Comparison of ENCODE assay signal across 8 mouse cellular contexts in the genomic region with DNA sequence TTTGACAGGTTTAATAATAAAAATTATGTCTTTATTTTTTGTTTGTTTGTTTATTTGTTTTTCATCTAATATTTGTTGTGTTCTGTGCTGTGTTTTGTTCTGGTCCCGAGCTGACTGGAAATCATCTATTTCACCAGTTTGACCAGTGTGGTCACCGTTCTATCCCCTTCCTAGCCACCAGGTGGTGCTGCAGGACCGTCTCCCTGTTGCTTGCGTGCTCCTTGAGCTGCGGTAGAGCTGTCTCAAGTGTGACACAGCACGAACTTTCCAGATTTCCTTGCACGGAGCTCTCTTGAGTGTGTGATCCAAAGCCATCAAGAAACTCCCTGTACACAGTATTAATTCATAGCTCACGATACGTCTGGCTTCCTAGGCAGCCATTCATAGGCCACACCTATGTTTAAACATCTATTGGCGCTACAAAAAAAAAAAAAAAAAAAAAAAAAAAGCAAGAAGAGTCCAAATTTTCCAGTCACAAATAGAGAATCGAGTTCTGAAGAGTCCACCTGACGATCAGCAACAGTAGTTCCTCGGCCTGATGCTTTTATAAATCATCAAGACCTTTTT. TPM values are rescaled to one million over a fixed set of nuclear protein-coding genes. Genes with fewer than 3 reads are reported as not detected.
DNase-seq lines count a peak whose midpoint lies in the region; ATAC-seq lines count a peak whose summit lies in the region.

No protein-coding gene starts in this region.

- no peaks in the 10 kb centered on the region for H3K9me3 ChIP-seq in intestine, embryonic 16.5 days (ENCODE audit: control insufficient read depth, low read length)
- H3K9me3 ChIP-seq in midbrain, embryonic 13.5 days: no peaks in the 10 kb centered on the region

- no peak overlapping the region for H3K9ac ChIP-seq in intestine, embryonic 16.5 days (ENCODE audit: low read depth, low read length)
- H3K9ac ChIP-seq in midbrain, embryonic 13.5 days (replicated peaks): no peak overlapping the region

- H3K36me3 ChIP-seq in intestine, embryonic 16.5 days (ENCODE audit: control insufficient read depth, insufficient read depth, low read length): no peaks in the 10 kb centered on the region
- H3K36me3 ChIP-seq in midbrain, embryonic 13.5 days: no peaks in the 10 kb centered on the region; the same call in 1 of the 2 replicates

- DNase-seq in adrenal gland, adult 18-20 months (ENCODE audit: low spot score in 2 of 2): peak; percentile 86 to 88
- peak; percentile 89 for DNase-seq in embryo, embryonic 10.5 days (ENCODE audit: low spot score)
- DNase-seq in gastrocnemius, postnatal 4 days (ENCODE audit: low spot score in 2 of 2): peak; percentile 75 to 80
- DNase-seq in left cerebral cortex, postnatal 4 days: peak; percentile 82
- DNase-seq in skeletal muscle tissue, adult 2 months (ENCODE audit: low read depth, low spot score): peak; percentile 78
- DNase-seq in yolk sac, embryonic 10.5 days (ENCODE audit: low spot score): peak; percentile 50

- intact Hi-C loops in left cerebral cortex, postnatal 4 days (cut with DNase I): loop anchor here (5.0 to 10.0 kb wide), 2 partner anchors 295 to 603 kb away; no protein-coding TSS in a partner anchor

- no peaks in the 10 kb centered on the region for H3K4me1 ChIP-seq in intestine, embryonic 16.5 days (ENCODE audit: control insufficient read depth, insufficient read depth, low read length)
- H3K4me1 ChIP-seq in midbrain, embryonic 13.5 days (replicated peaks): no peaks in the 10 kb centered on the region

- peak; percentile 85 for ATAC-seq in intestine, embryonic 16.5 days
- peak; percentile 87 for ATAC-seq in midbrain, embryonic 13.5 days

- H3K4me3 ChIP-seq in intestine, embryonic 16.5 days (ENCODE audit: low read length): no peak overlapping the region
- H3K4me3 ChIP-seq in midbrain, embryonic 13.5 days (replicated peaks): no peak overlapping the region

- peak overlapping the region; percentile 15; the same call in 1 of the 2 replicates for H3K4me2 ChIP-seq in intestine, embryonic 16.5 days (ENCODE audit: low read depth, low read length)
- H3K4me2 ChIP-seq in midbrain, embryonic 13.5 days (replicated peaks): no peak overlapping the region

- H3K27me3 ChIP-seq in intestine, embryonic 16.5 days (replicated peaks; ENCODE audit: control insufficient read depth, insufficient read depth, low read length): no peaks in the 10 kb centered on the region
- H3K27me3 ChIP-seq in midbrain, embryonic 13.5 days: no peaks in the 10 kb centered on the region

- 18% methylated on average over 13 of the region's 13 CpGs for WGBS in intestine, embryonic 16.5 days
- 25% methylated on average over 13 of the region's 13 CpGs for WGBS in midbrain, embryonic 13.5 days

- no peak overlapping the region for H3K27ac ChIP-seq in intestine, embryonic 16.5 days (ENCODE audit: low read length)
- H3K27ac ChIP-seq in midbrain, embryonic 13.5 days: no peak overlapping the region

RNA-seq across cellular contexts. Expression of gene Sub1, which starts 24.8 kb away (rescaled TPM):
- 100 to 1,000 TPM; 203 to 249 TPM for total RNA-seq in adrenal gland, adult 18-20 months (2021)
- 100 to 1,000 TPM; 186 to 196 TPM for total RNA-seq in gastrocnemius, postnatal 4 days (2021)
- polyA plus RNA-seq in intestine, embryonic 16.5 days (2015; fragmentation: Nextera tagmentation; extraction: Ambion mirVana): 527 and 590 TPM in 2 replicates
- 100 to 1,000 TPM; 291 to 292 TPM for total RNA-seq in left cerebral cortex, postnatal 4 days (2021)
- 587 and 637 TPM in 2 replicates for polyA plus RNA-seq in midbrain, embryonic 13.5 days (2015; fragmentation: Nextera tagmentation; extraction: Ambion mirVana)
